Mouse (Mus musculus) lung, postnatal 0 days (tissue): Measurements from ENCODE around the gene Igf2r.

Experiments used
- CTCF ChIP-seq: IDR thresholded peaks from 2 replicates; pipeline ENCODE4 v1.5.1; 2016; ENCODE audit warnings: antibody characterized with exemption, mild to moderate bottlenecking
- EP300 ChIP-seq: IDR thresholded peaks from 2 replicates; pipeline ENCODE4 v1.6.1; 2016; ENCODE audit warnings: antibody characterized with exemption, mild to moderate bottlenecking, control low read depth

- TF ChIP-seq CTCF (no peak), EP300 (no peak)
Measured at GRCm38 (mm10) chr17:12753050-12753449, 16.4 kb downstream of the Igf2r start.
